Mouse (Mus musculus) olfactory bulb, adult 2 months (tissue): ENCODE measurements around the gene Dkk3.

Experiments
- CTCF ChIP-seq: fragments of 200-500 bp; IDR thresholded peaks from 2 replicates; pipeline ENCODE4 v1.5.1; 2012; ENCODE audit warnings: low read depth, mild to moderate bottlenecking, low read length, moderate library complexity; ENCODE audit not compliant: insufficient read depth
- POLR2A ChIP-seq: fragments of 200-500 bp; IDR thresholded peaks from 2 replicates; pipeline ENCODE4 v1.6.1; 2012; ENCODE audit warnings: mild to moderate bottlenecking, low read depth, low read length, moderate library complexity; ENCODE audit not compliant: insufficient read depth

DNA sequence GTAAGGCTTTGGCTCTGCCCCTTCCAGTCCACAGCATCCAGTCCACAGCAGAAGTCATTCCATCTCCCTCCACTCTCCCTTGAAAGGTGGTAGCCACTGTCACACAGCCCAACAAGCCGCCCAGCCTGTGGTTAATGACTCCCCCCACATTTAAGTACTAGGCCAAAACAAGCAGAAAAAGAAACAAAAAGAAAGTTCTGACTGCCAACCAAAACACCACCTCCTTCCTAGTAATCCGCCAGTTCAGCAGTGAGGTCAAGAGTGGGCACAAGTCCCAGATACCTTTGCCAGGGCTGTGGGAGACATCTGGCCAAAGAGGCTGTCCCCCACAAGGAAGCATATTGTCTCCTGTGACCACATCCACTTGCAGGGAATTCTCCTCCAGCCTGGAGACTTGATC lies 10.9 kb downstream of the Dkk3 start:
- no peak for TF ChIP-seq CTCF
- TF ChIP-seq POLR2A: no peak
